Mouse (Mus musculus) G1E (cell line): Measurements from ENCODE around the gene Evl. TPM values are rescaled to one million over a fixed set of nuclear protein-coding genes. Genes with fewer than 3 reads are reported as not detected.

Experiments used
- ATAC-seq: 2 replicates; pipeline ENCODE4 v1.8.0; 2016; ENCODE audit warnings: mild to moderate bottlenecking; ENCODE audit not compliant: insufficient number of reproducible peaks, poor library complexity, low FRiP score, severe bottlenecking; ENCODE audit errors: extremely low read depth
- DNase-seq: peaks from one replicate; pipeline ENCODE4 v3.0.0; 2012; ENCODE audit warnings: low spot score
- H3K27me3 ChIP-seq: 2 replicates; pipeline ENCODE4 v1.6.1; 2012; ENCODE audit warnings: mild to moderate bottlenecking, low read length, inconsistent platforms; ENCODE audit not compliant: insufficient read depth
- H3K36me3 ChIP-seq: replicated peaks from 2 replicates; pipeline ENCODE3; 2012; ENCODE audit warnings: mild to moderate bottlenecking, inconsistent platforms
- H3K4me1 ChIP-seq: 2 replicates; pipeline ENCODE4 v1.6.1; 2012; ENCODE audit warnings: low read depth, low read length, inconsistent platforms, mixed read lengths; ENCODE audit not compliant: insufficient read depth
- H3K4me3 ChIP-seq: 2 replicates; pipeline ENCODE4 v1.5.1; 2012; ENCODE audit warnings: low read depth, mild to moderate bottlenecking, inconsistent platforms, low read length, moderate library complexity, mixed read lengths
- H3K9me3 ChIP-seq: replicated peaks from 2 replicates; pipeline ENCODE4 v1.6.1; 2012; ENCODE audit warnings: inconsistent platforms
- CTCF ChIP-seq: IDR thresholded peaks from 2 replicates; pipeline ENCODE4 v1.5.1; 2012; ENCODE audit warnings: low read depth, low read length, inconsistent platforms, mixed read lengths
- GATA1 ChIP-seq: IDR thresholded peaks from 2 replicates; pipeline ENCODE4 v1.6.1; 2012; ENCODE audit warnings: borderline replicate concordance, low read length, inconsistent platforms, mixed read lengths
- GATA2 ChIP-seq: IDR thresholded peaks from 2 replicates; pipeline ENCODE4 v1.6.1; 2012; ENCODE audit warnings: low read depth, low read length, inconsistent platforms, borderline replicate concordance
- POLR2AphosphoS5 ChIP-seq: IDR thresholded peaks from 2 replicates; pipeline ENCODE4 v1.6.1; 2012; ENCODE audit warnings: low read depth, low read length, inconsistent platforms; ENCODE audit not compliant: insufficient replicate concordance
- TAL1 ChIP-seq: conservative IDR thresholded peaks from 2 replicates; pipeline ENCODE4 v1.6.1; 2012; ENCODE audit warnings: low read depth, low read length, inconsistent platforms, mixed read lengths
- polyA plus RNA-seq: library from polyadenylated mRNA; stranded (reverse); fragments of >175 nt; gene quantifications from 2 replicates; pipeline ENCODE4 v1.2.3, GENCODE M21; 2012
- total RNA-seq, 2 experiments: library from RNA; stranded (forward) in 1 of 2; stranded (reverse) in 1 of 2; fragments of 200-1000 nt in 1 of 2; fragments of >200 nt in 1 of 2; fragmentation: Nextera tagmentation in 1 of 2; gene quantifications; 2 replicates each; pipeline ENCODE4 v1.2.3; 2014 to 2017

The Evl gene
- total and polyA plus RNA-seq, 3 experiments: not detected

GRCm38 (mm10) chr12:108632501-108632900 is 78.0 kb downstream of the Evl start:
- H3K9me3 ChIP-seq: peaks cover 55% of the 10 kb centered on the region
- TF ChIP-seq POLR2AphosphoS5: no peak
- no peak for TF ChIP-seq GATA1
- no peak for TF ChIP-seq GATA2
- TF ChIP-seq CTCF: no peak
- no peak for TF ChIP-seq TAL1
- H3K27me3 ChIP-seq: no peaks in the 10 kb centered on the region
- H3K36me3 ChIP-seq: no peaks in the 10 kb centered on the region
- H3K4me3 ChIP-seq: no peak overlapping the region
- no peaks in the 10 kb centered on the region for H3K4me1 ChIP-seq
- no peak for DNase-seq
- ATAC-seq: no peak

DNA sequence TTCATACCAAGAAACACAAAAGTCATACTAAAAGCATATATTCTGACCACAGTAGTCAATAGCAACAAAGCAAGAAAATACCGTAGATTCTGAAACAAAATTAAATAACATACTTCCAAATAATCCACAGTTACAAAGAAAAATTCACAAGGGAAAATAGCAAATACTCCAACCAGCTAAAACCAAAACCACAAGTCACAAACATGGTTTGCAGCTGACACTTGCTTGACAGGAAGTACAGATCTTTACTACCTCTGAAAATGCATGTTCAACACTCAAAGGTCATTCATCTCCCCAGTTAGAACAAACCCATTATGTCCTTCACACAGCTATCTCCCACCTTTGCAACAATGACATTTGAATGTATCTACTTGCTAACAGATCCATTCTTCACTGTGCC is 79.5 kb downstream of the Evl start:
- Histone ChIP-seq H3K27me3 (no peaks in the 10 kb centered on the region), H3K4me1 (no peaks in the 10 kb centered on the region), H3K9me3 (peaks cover 62% of the 10 kb centered on the region), H3K36me3 (no peaks in the 10 kb centered on the region), H3K4me3 (no peak overlapping the region)
- no peak for ATAC-seq
- TF ChIP-seq GATA1 (no peak), CTCF (no peak), POLR2AphosphoS5 (no peak), GATA2 (no peak), TAL1 (no peak)
- no peak for DNase-seq

DNA sequence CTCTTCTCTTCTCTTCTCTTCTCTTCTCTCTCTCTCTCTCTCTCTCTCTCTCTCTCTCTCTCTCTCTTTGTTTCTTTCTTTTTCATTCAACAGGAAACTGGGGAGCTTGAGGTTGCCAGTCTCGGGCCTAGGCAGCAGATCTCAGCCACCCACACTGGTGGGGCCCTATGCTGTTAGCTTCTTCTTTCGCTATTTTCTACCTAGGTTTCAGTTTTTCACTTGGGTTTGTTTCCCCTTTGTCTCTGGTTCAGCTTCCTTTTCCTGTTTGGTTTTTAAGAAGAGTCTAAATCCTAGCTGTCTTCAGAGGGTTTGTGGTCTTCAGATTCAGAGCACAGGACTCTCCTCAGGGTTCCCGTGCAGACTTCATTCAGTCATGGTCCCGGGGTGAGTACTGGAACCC is 81.0 kb downstream of the Evl start:
- ATAC-seq (no peak), DNase-seq (no peak)
- H3K36me3 ChIP-seq: no peaks in the 10 kb centered on the region
- no peaks in the 10 kb centered on the region for H3K4me1 ChIP-seq
- TF ChIP-seq GATA1 (no peak), CTCF (no peak), TAL1 (no peak), POLR2AphosphoS5 (no peak), GATA2 (no peak)
- H3K27me3 ChIP-seq: no peaks in the 10 kb centered on the region
- H3K9me3 ChIP-seq: peaks cover 73% of the 10 kb centered on the region
- H3K4me3 ChIP-seq: no peak overlapping the region

- Histone ChIP-seq H3K4me1 (no peaks in the 10 kb centered on the region), H3K4me3 (no peak overlapping the region)
- no peak for TF ChIP-seq GATA2
- TF ChIP-seq CTCF: no peak
- no peak for TF ChIP-seq TAL1
- no peak for TF ChIP-seq POLR2AphosphoS5
- no peak for TF ChIP-seq GATA1
These were observed 82.9 kb downstream of the Evl start for GRCm38 (mm10) chr12:108637440-108637839.

GRCm38 (mm10) chr12:108639126-108639525 is 84.6 kb downstream of the Evl start:
- Histone ChIP-seq H3K4me3 (no peak overlapping the region), H3K9me3 (peaks cover 72% of the 10 kb centered on the region), H3K27me3 (no peaks in the 10 kb centered on the region), H3K4me1 (no peaks in the 10 kb centered on the region), H3K36me3 (no peaks in the 10 kb centered on the region)
- DNase-seq (no peak), ATAC-seq (no peak)
- TF ChIP-seq CTCF: no peak
- no peak for TF ChIP-seq TAL1
- TF ChIP-seq POLR2AphosphoS5: no peak
- no peak for TF ChIP-seq GATA2
- TF ChIP-seq GATA1: no peak

More at GRCm38 (mm10) chr12:108637440-108637839, 82.9 kb downstream of the Evl start:
- Histone ChIP-seq H3K27me3 (no peaks in the 10 kb centered on the region), H3K36me3 (no peaks in the 10 kb centered on the region), H3K9me3 (peaks cover 66% of the 10 kb centered on the region)
- ATAC-seq: no peak
- no peak for DNase-seq

DNA sequence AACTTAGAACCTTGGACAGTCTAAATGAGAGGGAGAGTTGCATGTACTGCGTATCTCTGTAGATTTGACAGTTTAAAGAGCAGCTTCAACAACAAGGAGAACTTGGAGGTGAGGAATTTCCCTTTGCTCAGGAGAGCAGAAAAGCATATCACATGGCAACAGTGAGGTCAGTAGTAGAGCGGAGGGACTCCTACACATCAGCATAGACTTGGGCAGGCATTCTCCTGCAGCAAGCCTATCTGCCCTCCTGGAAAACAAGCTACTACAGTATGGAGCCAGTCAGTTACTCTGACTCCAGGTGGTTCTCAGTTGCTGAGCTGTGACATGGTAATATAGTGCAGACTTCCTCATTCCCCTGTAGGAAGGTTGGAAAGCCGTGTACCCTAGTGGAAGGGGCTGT is 87.5 kb downstream of the Evl start:
- no peak for DNase-seq
- TF ChIP-seq GATA1 (no peak), CTCF (no peak), TAL1 (no peak), GATA2 (no peak), POLR2AphosphoS5 (no peak)
- Histone ChIP-seq H3K9me3 (peaks cover 64% of the 10 kb centered on the region), H3K4me3 (no peak overlapping the region), H3K4me1 (no peaks in the 10 kb centered on the region), H3K36me3 (no peaks in the 10 kb centered on the region), H3K27me3 (no peaks in the 10 kb centered on the region)
- ATAC-seq: no peak

GRCm38 (mm10) chr12:108646234-108646633 is 91.7 kb downstream of the Evl start:
- TF ChIP-seq POLR2AphosphoS5 (no peak), GATA1 (no peak)
- Histone ChIP-seq H3K4me3 (no peak overlapping the region), H3K9me3 (peaks cover 57% of the 10 kb centered on the region), H3K4me1 (no peaks in the 10 kb centered on the region), H3K36me3 (no peaks in the 10 kb centered on the region), H3K27me3 (no peaks in the 10 kb centered on the region)
- DNase-seq: no peak
- ATAC-seq: no peak
